Mouse (Mus musculus): ENCODE results near the gene Mecom. TPM values are rescaled to one million over a fixed set of nuclear protein-coding genes. Genes with fewer than 3 reads are reported as not detected.

Mecom gene
- total and polyA plus RNA-seq, 3 experiments = not detected

GRCm38 (mm10) chr3:30477008-30477407, 70.8 kb downstream of the Mecom start:
- Histone ChIP-seq H3K79me2 (replicated peaks; ENCODE audit: control insufficient read depth, extremely low read depth, insufficient read depth, poor library complexity, severe bottlenecking) (no peaks in the 10 kb centered on the region), H3K27ac (ENCODE audit: insufficient read depth, low read depth) (no peak overlapping the region), H3K4me3 (replicated peaks in 1 of 3; ENCODE audit: low read depth in 2 of 3, low read length in 2 of 3, poor library complexity in 1 of 3) (no peak overlapping the region), H3K9ac (ENCODE audit: insufficient read depth, low read depth) (no peak overlapping the region), H3K4me2 (ENCODE audit: insufficient read depth, low read depth, poor library complexity, severe bottlenecking) (0 out of 2 replicates have a peak overlapping the region, but pooled peaks have one; percentile 4), H3K9me3 (replicated peaks; ENCODE audit: low read length) (no peaks in the 10 kb centered on the region), H3K4me1 (ENCODE audit: control insufficient read depth in 1 of 2, insufficient read depth in 2 of 2) (peaks cover 0 to 27% of the 10 kb centered on the region in 2 experiments; a peak in 2 of 4 replicates), H3K36me3 (replicated peaks in 1 of 2; ENCODE audit: control insufficient read depth in 1 of 2, insufficient read depth in 1 of 2, low read length in 1 of 2) (no peaks in the 10 kb centered on the region), H3K27me3 (replicated peaks) (no peaks in the 10 kb centered on the region)
- in situ Hi-C loops (cut with MboI; ENCODE audit: low pct_ligation_motif_present, low pct_unique_long_range_greater_than_20kb, low sequenced_read_pairs) (no loop called here), dilution Hi-C loops (cut with MboI; ENCODE audit: extremely low pct_ligation_motif_present, extremely low pct_unique_long_range_greater_than_20kb, low sequenced_read_pairs) (no loop called here)
- TF ChIP-seq MXI1 (IDR thresholded peaks at IDR 0.05; ENCODE audit: low read depth, low read length) (no peak), ZC3H11A (IDR thresholded peaks at IDR 0.05; ENCODE audit: low read depth, low read length) (no peak), NRF1 (IDR thresholded peaks at IDR 0.05; ENCODE audit: low read depth, low read length) (no peak), IRF4 (IDR thresholded peaks at IDR 0.05; ENCODE audit: low read depth, low read length) (no peak), ELF1 (IDR thresholded peaks at IDR 0.05; ENCODE audit: low read depth, low read length) (no peak), RAD21 (IDR thresholded peaks at IDR 0.05; ENCODE audit: low read depth, low read length) (no peak; the same call in 1 of the 2 replicates), HCFC1 (IDR thresholded peaks at IDR 0.05; ENCODE audit: low read depth, low read length) (no peak), USF1 (IDR thresholded peaks at IDR 0.05; ENCODE audit: low read depth, low read length) (no peak), CTCF (conservative IDR thresholded peaks at IDR 0.05 in 1 of 2, IDR thresholded peaks at IDR 0.05 in 1 of 2; ENCODE audit: low read depth in 2 of 2, low read length in 2 of 2) (no peak), TBP (conservative IDR thresholded peaks at IDR 0.05; ENCODE audit: low read depth, low read length) (no peak), RCOR1 (conservative IDR thresholded peaks at IDR 0.05; ENCODE audit: low read depth, low read length) (no peak), CHD2 (IDR thresholded peaks at IDR 0.05; ENCODE audit: low read length) (no peak), ZMIZ1 (IDR thresholded peaks at IDR 0.05; ENCODE audit: low read depth, low read length) (no peak), ZNF384 (IDR thresholded peaks at IDR 0.05; ENCODE audit: low read depth, low read length) (no peak), JUND (conservative IDR thresholded peaks at IDR 0.05; ENCODE audit: low read depth, low read length) (no peak), GABPA (IDR thresholded peaks at IDR 0.05; ENCODE audit: insufficient replicate concordance, low read depth, low read length) (no peak), BHLHE40 (IDR thresholded peaks at IDR 0.05; ENCODE audit: low read depth, low read length) (no peak), ETS1 (conservative IDR thresholded peaks at IDR 0.05; ENCODE audit: low read depth, low read length) (no peak), USF2 (conservative IDR thresholded peaks at IDR 0.05; ENCODE audit: low read depth, low read length) (no peak)
- peak; percentile 77 for DNase-seq (ENCODE audit: extremely low read depth)

- no peaks in the 10 kb centered on the region for H3K79me2 ChIP-seq (replicated peaks; ENCODE audit: control insufficient read depth, extremely low read depth, insufficient read depth, poor library complexity, severe bottlenecking)
- no peak for DNase-seq (ENCODE audit: extremely low read depth)
- H3K27ac ChIP-seq (ENCODE audit: insufficient read depth, low read depth) = no peak overlapping the region
- H3K4me1 ChIP-seq (ENCODE audit: control insufficient read depth in 1 of 2, insufficient read depth in 2 of 2) = peaks cover 0 to 31% of the 10 kb centered on the region in 2 experiments; a peak in 2 of 4 replicates
- H3K27me3 ChIP-seq (replicated peaks) = no peaks in the 10 kb centered on the region
- H3K9ac ChIP-seq (ENCODE audit: insufficient read depth, low read depth) = no peak overlapping the region
- TF ChIP-seq MEF2A (IDR thresholded peaks at IDR 0.05; ENCODE audit: borderline replicate concordance, low read depth, low read length) (no peak), MXI1 (IDR thresholded peaks at IDR 0.05; ENCODE audit: low read depth, low read length) (no peak), GABPA (IDR thresholded peaks at IDR 0.05; ENCODE audit: insufficient replicate concordance, low read depth, low read length) (no peak), POLR2AphosphoS2 (IDR thresholded peaks at IDR 0.05; ENCODE audit: low read depth, low read length) (no peak), POLR2A (IDR thresholded peaks at IDR 0.05; ENCODE audit: low read depth, low read length) (no peak)
- H3K36me3 ChIP-seq (replicated peaks in 1 of 2; ENCODE audit: control insufficient read depth in 1 of 2, insufficient read depth in 1 of 2, low read length in 1 of 2) = no peaks in the 10 kb centered on the region
- H3K4me3 ChIP-seq (replicated peaks in 1 of 3; ENCODE audit: low read depth in 2 of 3, low read length in 2 of 3, poor library complexity in 1 of 3) = no peak overlapping the region
- dilution Hi-C loops (cut with MboI; ENCODE audit: extremely low pct_ligation_motif_present, extremely low pct_unique_long_range_greater_than_20kb, low sequenced_read_pairs) = no loop called here
- H3K4me2 ChIP-seq (ENCODE audit: insufficient read depth, low read depth, poor library complexity, severe bottlenecking) = no peak overlapping the region
- in situ Hi-C loops (cut with MboI; ENCODE audit: low pct_ligation_motif_present, low pct_unique_long_range_greater_than_20kb, low sequenced_read_pairs) = no loop called here
- no peaks in the 10 kb centered on the region for H3K9me3 ChIP-seq (replicated peaks; ENCODE audit: low read length)
Observed at GRCm38 (mm10) chr3:30475591-30475990, 72.2 kb downstream of the Mecom start.

Measured in CH12.LX (cell line).